Mouse (Mus musculus) frontal cortex, adult (tissue): ENCODE measurements around the gene Zfp804a.

Source experiments
- ATAC-seq: cut with Nextera tagmentation; 2 replicates; pipeline ENCODE4 v1.9.2; 2017; ENCODE audit warnings: mild to moderate bottlenecking, moderate library complexity, mixed read lengths; ENCODE audit not compliant: low TSS enrichment

Zfp804a gene

DNA sequence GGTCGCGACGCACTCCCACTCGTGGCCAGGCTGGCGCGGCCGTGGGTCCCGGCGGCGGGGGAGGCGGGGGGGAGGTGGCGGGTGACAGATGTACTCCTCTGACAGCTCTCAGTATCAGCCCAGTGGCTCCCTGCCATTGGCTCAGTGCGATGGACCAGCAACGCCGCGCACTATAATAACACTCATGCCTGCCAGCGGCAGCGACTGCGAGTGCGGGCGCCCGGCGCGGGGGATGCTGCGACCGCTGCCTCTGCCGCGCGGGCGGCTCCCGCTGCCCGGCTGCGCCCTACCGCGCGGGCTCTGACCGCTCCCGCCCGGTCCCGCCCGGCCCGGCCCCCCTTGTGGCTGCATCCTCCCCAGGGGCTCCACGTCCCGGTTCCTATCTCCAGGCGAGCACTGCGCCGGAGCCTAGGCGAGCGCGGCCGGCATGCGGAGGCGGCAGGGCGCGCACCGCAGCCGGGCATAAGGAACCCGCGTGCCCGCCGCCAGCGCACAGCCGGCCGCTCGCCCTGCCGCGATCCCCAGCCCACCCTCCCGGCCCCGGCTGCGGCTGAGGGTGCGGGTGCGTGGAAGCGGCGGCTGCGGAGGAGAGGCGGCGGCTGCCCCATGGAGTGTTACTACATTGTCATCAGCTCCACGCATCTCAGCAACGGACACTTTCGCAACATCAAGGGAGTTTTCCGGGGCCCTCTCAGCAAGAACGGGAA is at the start of gene Zfp804a:
Gene Zfp804a (plus strand): TSS at position 38 of the 707 bp plus-strand sequence.
- peak; percentile 50 for ATAC-seq

DNA sequence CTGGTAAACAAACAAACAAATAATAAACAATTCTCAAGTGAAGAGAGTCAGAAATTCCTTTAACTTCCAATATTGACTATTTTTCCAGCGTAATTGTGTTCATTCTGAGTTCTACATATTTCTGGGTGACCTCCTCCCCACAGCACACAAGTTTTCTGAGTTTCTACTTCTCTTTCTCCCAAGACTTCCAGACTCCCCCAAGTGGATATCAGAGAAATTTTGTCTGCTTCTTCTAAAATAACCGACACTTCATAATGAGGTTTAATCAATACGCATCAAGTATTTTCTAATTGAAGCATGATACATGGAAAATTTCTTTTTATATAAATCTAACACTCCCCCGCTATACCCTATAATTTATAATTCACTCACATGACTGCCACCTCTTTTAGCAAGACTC is 1.4 kb upstream of the Zfp804a start:
- ATAC-seq: no peak

DNA sequence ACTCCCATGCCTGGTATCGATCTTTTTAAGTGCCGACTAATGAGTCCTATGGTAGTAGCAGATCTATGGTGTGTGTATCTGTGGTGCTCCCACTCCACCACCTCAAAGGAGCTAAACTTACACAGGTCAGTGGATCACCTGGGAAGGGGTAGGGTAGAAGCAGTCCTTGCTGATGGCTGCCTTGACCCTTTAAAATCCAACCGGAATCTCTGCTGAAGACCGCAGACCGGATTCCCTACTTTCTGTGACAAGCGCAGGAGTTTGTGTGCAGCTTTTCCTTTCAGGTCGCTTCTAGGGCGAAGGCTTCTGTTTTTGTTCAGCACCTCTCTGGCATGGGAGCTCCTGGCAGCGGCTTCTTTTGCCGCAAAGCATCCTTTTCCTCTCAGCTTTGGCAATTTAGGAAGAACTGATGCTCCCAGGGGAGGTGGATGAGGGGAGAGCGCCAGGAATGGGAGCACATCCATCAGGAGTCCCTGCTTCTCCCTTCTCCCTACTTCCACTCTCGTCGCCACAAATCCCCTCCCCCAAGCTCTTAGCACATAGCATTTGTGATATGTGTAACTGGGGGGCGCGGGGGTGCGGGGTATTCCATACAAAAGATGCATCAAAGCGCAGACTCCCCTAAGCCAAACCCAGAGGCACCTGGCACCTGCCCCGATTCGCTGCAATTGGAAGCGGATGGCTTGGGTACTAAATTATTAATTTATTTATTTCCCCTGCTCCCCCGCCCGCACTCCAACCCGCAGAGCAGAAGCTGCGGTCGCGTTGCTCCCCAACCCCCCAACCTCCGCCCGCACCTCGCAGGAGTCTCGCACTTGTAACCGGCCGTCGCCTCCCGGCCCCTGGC is 461 bp upstream of the Zfp804a start:
- peak; percentile 46 for ATAC-seq

DNA sequence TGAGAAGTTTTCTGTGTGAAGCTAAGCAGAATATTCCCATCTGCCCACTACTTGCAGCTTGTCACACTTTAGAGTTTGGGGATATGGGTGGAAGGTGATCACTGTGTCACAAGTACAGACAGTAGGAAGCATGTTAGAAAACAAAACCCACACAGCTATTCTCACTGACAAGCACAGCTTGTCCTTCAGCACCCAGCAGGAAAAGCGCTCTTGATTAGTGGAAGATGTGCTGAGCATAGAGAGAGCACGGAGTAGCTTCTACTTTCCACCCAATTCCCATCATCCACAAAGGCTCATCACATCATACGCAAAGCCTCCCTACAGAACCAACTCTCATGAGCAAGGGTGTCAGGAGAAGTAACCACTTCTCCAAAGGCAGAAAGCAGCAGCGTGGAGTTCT is 1.4 kb downstream of the Zfp804a start:
- ATAC-seq: peak; percentile 42

DNA sequence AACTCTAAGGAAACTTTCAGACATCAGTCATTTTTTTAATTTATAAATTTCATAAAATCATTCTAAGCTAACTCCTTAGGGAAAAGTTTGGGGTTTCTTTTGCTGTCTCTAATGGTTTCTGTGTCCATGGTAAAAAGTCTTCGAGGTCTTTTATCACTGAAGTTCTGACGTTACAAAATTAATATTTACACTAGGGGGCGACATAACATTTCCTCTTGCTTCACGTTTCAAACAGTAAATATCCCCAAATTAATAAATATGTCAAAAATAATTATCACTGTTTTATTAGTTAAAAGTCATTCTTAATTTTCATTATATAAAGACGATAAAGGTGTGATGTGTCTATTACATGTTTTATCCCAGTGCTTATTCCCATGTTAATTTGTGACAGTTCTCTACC is 11.6 kb downstream of the Zfp804a start:
- ATAC-seq: no peak

DNA sequence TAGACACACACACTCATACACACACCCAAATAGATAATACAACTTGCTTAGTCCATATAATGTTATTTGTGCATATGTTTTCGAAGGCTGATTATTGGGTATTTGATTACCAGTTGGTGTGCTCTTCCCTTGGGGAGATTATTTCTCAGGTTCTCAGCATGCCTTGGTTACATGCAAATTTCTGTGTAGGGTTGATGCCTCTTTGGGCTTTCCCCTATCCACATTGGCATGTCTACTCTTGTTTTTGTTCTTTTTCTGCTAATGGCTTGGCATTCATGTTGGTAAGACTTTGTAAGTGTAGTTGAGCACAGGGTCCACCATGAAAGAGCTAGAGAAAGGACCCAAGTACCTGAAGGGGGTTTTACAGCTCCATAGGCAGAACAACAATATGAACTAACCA is 14.9 kb downstream of the Zfp804a start:
- no peak for ATAC-seq

DNA sequence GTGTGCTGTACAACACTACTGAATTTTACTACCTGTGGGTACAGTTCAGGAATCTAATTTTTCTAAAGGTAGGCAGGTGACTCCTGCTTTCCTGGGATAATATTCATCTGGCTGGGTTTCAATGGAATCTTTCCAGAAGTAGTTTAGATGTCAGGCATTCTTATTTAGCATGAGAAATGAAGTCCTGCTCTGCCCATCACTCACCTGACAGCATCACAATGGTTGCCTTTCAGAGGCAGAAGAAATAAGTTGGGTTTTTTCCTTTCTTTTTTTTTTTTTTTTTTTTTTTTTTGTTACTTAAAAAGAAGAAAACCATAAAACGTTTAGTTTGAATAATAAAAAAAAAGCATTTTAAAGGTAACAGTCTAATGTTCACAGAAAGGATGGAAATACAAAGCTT is 16.1 kb downstream of the Zfp804a start:
- ATAC-seq: no peak

DNA sequence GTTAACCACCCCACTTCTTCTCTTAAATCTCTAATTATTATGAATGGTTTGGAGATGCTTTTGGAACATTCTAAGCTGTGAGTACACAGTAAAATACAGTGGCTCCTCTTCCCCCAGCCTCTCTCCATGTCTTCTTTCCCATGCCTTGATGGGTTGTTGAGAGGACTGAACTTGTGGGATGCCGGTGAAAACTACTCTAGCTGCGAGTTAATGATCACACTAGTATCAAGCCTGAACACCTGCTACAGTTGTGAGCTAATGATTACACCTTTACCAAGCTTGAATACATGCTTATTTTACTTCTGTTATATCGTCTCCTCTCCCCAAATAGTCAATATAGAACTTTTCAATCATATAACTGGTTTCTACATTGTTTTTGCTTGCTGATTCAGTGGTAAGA is 23.9 kb downstream of the Zfp804a start:
- no peak for ATAC-seq

DNA sequence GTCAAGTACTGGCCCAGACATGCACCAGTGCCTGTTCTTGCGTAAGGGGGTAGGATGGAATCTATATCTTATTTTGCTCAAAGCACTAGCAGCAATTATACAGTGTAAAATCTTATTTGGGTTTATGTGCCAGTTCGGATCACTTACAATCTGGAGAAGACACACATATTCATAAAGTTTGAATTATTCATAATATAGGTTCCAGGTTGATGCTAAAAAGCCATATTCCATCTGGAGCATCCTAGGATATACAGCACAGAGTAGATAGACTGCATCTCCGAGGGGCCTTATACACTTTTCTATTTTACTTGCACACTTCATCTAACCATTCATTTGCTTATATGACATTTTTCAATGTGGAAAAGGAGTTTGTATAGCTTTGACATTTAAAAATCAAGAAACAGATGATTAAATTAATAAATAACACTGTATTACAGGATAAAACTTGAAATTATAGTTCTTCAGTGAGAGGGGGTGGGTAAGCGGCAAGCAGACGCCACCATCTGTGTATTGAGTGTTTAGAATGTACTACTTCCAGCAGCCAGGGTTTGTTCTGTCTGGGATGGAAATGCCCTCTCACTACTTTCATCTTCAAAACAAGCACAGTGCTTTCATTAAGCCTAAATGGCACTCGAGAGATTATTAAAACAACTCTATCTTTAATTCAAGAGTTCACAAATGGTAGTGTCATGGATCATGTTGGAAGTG is 25.4 kb downstream of the Zfp804a start:
- peak; percentile 84 for ATAC-seq

DNA sequence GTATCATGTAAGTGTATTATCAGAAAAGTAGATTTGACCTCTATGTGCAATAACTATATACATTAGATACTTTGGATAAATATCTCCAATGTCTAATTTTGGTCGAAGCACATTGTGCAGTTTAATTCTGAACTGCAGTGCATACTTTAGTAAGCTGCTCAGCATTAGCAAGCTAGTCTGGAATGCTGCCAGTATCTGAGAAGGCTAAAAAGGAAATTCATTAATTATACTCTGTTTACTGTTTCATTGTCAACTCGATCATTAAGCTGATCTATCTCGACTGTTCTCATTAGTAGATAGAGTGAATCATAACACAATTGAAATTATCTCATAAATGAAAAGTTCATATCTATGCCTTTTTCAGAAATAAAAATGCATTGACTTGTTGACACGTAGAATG is 27.7 kb downstream of the Zfp804a start:
- ATAC-seq: no peak

DNA sequence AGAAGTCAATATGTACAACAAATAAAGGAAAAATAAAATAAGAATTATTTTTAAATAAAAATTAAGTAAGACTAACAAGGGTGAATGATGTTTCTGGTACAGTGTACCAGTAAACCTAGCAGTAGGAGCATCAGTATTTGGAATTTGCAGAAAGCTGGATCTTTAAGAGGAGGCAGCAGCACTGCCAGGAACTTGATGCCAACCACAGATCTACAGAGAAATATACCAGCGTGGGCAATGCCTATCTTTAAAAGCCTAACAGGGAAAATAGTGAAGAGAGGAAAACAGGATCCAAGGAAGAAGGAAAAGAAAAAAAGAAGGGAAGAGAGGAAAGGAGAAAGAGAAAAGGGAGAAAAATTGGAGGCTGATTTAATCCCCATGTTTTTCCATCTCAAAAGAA is 60.1 kb downstream of the Zfp804a start:
- peak; percentile 98 for ATAC-seq

DNA sequence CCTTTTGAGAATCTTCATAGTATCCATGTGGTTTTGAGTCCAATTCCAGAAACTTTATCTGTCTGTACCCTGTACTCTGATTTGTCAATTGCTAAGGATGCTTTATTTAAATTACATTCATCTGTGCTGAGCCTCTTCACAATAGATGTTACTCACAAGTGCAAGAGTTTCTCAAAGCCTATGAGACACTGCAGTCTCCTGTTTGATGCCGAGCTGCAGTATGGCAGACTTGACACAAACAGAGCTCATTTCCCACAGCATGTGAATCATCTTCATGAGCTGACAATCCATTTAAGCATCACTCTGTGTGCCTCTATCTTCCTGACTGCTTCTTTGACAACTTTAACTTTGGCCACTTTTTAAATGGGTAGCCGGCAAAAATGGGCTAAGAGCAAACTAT is 60.6 kb downstream of the Zfp804a start:
- ATAC-seq: peak; percentile 86

DNA sequence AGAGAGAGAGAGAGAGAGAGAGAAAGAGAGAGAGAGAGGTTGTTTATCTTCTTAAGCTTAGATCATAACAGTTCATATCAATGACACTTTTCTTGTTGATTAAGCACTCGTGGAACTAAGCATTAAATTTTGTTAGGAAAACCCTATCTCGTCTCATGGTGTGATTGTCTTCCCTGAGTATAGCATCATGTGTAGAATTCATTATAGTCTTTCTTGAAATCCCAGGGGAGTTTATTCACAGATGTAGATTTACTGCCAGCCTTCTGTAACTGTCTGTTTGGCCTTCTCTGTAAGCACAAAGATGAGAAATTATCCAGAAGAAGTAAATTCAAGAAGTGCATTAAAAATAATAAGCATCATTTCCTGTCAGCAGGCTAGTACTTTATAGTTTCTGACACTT is 66.6 kb downstream of the Zfp804a start:
- ATAC-seq: no peak

DNA sequence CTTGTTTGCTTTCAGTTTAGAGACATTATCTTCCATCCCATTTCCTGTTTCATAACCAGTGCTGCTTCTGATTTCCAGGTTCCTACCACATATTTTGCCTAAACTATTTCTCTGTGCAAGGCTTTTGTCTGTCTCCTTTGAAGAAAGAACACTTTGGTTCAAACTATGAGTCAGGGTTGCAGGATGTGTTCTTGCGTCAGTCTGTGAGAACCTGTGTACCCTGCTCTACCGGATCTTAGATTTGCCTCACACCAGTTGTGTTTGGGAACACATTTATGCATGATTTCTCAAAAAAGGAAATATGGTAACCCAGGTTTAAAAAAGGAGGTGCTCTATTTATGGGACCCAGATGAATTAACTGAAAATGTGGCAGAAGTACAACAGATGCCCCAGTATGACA is 125.7 kb downstream of the Zfp804a start:
- ATAC-seq: peak; percentile 90

DNA sequence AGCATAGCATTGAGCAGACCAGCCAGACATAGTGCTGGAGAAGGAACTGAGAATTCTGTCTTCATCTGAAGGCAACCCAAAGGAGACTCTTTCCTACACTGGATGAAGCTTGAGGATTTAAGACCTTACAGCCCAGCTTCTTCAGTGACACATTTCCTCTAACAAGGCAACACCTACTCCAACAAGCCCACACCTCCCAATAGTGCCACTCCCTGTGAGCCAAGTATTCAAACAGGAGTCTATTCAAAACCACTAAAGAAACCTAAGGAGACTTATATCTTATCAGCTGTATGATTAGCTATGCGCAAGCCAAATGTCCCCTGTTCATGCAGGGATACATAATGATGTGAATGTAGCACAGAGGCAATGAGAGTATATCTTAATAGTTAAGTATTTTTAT is 128.0 kb downstream of the Zfp804a start:
- ATAC-seq: no peak

DNA sequence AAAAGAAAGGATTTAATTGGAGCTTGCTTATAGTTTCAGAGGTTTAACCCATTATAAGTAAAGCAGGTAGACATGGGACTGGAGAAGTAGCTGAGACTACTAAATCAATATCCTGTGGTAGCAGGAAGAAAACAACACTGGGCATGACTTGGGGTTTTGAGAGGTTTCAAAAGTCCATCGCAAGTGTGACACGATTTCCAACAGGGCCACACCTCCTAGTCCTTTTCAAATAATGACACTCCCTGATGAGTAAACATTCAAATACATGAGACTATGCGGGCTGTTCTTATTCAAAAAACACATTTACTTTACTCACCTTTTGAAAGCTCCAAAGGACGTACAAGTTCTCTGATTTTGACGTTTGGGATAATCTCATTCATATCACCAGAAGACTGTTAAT is 146.9 kb downstream of the Zfp804a start:
- ATAC-seq: no peak

DNA sequence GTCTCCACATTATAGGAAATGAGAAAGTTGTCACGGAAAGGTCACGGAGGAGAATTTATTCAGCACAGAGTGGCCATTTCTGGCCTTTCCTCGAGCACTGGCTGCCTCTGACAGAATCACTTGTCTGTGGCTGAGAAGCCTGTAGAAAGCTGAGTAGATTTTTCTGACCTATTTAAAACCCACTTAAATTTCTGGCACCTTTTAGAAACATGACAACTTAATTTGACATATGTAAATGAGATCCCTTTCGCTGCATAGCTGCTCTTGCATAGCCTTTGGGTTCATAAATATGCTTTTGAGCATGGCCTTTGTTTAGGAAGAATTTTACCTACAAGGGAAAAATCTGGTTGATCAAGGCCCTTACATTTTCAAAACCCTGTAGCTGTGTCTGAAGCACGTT is 147.6 kb downstream of the Zfp804a start:
- ATAC-seq: no peak

DNA sequence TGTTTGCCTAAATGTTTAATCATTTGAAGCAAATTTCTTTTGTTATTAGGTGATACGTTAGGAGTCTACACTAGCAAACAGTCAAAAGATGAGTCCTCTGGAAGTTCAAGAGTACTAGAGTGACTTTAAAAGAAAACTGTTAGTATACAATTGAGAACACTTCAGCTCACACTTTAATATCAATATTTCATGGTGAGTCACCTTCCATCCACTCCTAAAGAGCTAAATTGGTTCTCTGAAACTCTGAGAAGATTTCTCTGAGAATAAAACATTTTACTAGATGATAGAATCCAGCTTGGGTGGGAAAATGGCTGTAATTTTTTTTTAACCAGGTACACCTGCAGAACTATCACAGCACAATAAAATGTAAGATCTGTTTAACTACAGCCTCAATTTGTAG is 157.6 kb downstream of the Zfp804a start:
- peak; percentile 64; the same call in 1 of the 2 replicates for ATAC-seq

DNA sequence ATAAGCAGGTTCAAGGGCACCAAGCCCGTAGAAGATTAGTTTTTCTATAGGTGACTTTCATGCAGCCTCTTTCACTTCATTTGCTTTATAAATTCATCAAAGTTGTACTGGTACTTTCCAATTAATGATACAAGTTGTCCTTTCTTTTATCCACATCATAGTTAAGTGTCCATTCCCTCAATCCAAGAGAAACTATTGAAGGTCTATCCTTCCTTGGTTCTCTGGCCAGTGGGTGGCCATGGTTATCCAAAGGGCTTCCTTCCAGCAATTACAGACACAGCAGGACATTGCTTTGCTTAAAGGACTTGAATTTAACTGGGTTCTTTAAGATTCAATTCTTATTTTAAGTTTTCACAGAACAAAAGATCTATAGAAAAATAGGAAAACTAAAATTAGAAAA is 158.9 kb downstream of the Zfp804a start:
- no peak for ATAC-seq

DNA sequence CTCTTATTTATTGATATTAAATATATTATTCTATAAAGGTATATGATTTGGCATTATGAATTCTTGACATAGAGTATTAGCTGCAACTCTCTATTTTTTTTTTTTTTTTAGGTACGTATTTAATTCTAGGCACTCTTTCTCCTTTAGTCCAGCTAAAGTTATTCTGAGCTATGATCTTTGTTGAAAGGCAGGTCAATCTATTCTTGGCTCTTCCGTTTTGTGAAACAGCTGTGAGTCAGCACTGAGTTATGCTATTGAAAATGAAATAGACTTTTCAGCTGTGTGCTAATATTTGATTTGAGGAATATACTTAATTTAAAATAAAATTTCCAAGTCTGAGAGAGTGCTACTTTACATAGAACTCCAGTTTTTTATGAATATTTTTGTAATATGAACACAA is 164.9 kb downstream of the Zfp804a start:
- ATAC-seq: no peak

DNA sequence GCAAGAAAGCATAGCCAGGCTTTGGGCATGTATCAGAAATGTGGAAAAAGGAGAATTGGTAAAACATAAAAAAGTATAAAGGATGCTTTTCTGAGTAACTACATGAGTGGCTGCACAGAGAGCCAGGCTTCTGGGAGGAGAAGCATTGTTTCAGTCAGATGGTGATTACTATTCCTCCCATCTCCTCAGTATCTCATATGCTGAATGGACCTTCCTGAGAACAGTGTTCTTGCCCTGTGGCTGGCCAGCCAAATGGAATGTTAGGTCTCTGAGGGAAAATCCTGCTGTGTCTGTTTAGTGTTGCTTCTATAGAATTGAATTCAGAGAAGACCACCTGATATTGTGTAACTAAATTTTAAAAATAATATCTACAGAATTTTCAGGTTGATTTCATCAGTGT is 193.0 kb downstream of the Zfp804a start:
- ATAC-seq: no peak

DNA sequence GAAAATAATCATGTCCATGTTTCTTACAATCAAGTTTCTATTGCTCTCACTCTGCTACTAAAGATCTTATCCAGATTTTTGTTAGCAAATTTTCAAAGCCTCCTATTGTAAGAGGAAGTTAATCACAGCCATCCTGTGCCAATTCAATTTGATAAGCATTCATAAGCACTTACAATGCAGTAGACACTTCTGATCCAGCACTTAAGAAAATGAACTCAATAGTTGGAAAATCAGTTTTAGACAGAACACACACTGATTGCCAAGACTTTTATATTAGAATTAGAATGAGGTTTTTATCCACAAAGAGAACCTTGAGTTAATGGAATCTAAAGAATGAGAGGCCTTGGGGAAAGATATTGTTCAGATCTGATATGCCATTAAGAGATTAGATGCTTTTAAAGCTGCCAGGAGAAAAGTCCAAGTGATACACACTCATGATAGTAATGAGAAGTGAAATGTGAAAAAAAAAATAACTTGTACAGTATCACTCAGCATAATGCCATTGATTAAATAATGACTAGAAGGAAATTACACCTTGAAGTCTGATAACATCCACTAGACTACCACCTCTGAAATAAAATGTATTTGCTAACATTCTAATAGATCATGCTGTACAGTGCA is 194.0 kb downstream of the Zfp804a start:
- no peak for ATAC-seq
